Mouse (Mus musculus) kidney, embryonic 14.5 days (tissue): Measurements from ENCODE around the gene Ephb2. TPM values are rescaled to one million over a fixed set of nuclear protein-coding genes. Genes with fewer than 3 reads are reported as not detected.

Experiments used
- ATAC-seq: fragments of 200-750 bp; cut with Nextera tagmentation; 2 replicates; pipeline ENCODE4 v1.8.0; 2017; ENCODE audit warnings: moderate number of reproducible peaks, mild to moderate bottlenecking, moderate TSS enrichment, moderate library complexity; ENCODE audit not compliant: low FRiP score, low TSS enrichment
- H3K27ac ChIP-seq: fragments of 300-500 bp; sonication (generic); 2 replicates; pipeline ENCODE4 v1.5.1; 2014; ENCODE audit warnings: low read depth, mild to moderate bottlenecking, low read length, moderate library complexity, mixed read lengths
- H3K27me3 ChIP-seq: fragments of 300-500 bp; sonication (generic); 2 replicates; pipeline ENCODE4 v1.6.1; 2014; ENCODE audit warnings: mild to moderate bottlenecking, low read length; ENCODE audit not compliant: control insufficient read depth, insufficient read depth
- H3K36me3 ChIP-seq: fragments of 300-500 bp; sonication (generic); 2 replicates; pipeline ENCODE4 v1.6.1; 2014; ENCODE audit warnings: low read length, mixed read lengths; ENCODE audit not compliant: control insufficient read depth, insufficient read depth
- H3K4me1 ChIP-seq: fragments of 300-500 bp; sonication (generic); 2 replicates; pipeline ENCODE4 v1.6.1; 2014; ENCODE audit warnings: low read length, mixed read lengths; ENCODE audit not compliant: control insufficient read depth, insufficient read depth
- H3K4me2 ChIP-seq: fragments of 300-500 bp; sonication (generic); replicated peaks from 2 replicates; pipeline ENCODE4 v1.6.1; 2014; ENCODE audit warnings: low read depth, mild to moderate bottlenecking, low read length
- H3K4me3 ChIP-seq: fragments of 300-500 bp; sonication (generic); 2 replicates; pipeline ENCODE4 v1.5.1; 2014; ENCODE audit warnings: mild to moderate bottlenecking, low read length
- H3K9ac ChIP-seq: fragments of 300-500 bp; sonication (generic); 2 replicates; pipeline ENCODE4 v1.6.1; 2014; ENCODE audit warnings: low read depth, mild to moderate bottlenecking, low read length, moderate library complexity
- H3K9me3 ChIP-seq: fragments of 300-500 bp; sonication (generic); 2 replicates; pipeline ENCODE4 v1.6.1; 2016; ENCODE audit warnings: low read length; ENCODE audit not compliant: control insufficient read depth
- WGBS: fragments of 180-500 bp; shearing (Covaris S2); extraction: QIAGEN DNeasy Blood & Tissue Kit; methylation state at CpG from one replicate; pipeline ENCODE4 v1.1.7; 2014; 5-methylcytosine and 5-hydroxymethylcytosine counted together
- polyA plus RNA-seq: library from polyadenylated mRNA; unstranded; fragments of >200 nt; fragmentation: Nextera tagmentation; extraction: Ambion mirVana; gene quantifications from 2 replicates; pipeline ENCODE4 v1.2.1, GENCODE M21; 2014

Gene Ephb2
- 6.4 and 9.1 TPM in 2 replicates for polyA plus RNA-seq

GRCm38 (mm10) chr4:136835621-136836386 lies at the start of gene Ephb2:
Ephb2 (minus strand) TSS chr4:136835988.
- peaks cover 10% of the 10 kb centered on the region for H3K27me3 ChIP-seq

GRCm38 (mm10) chr4:136878601-136879000 lies 42.8 kb upstream of the Ephb2 start:
- Histone ChIP-seq H3K27ac (no peak overlapping the region), H3K27me3 (no peaks in the 10 kb centered on the region), H3K36me3 (no peaks in the 10 kb centered on the region), H3K4me1 (no peaks in the 10 kb centered on the region), H3K4me3 (no peak overlapping the region), H3K9me3 (no peaks in the 10 kb centered on the region), H3K9ac (no peak overlapping the region), H3K4me2 (no peak overlapping the region)
- ATAC-seq, result no peak
- 29% methylated on average over 5 of the region's 5 CpGs for WGBS

More at GRCm38 (mm10) chr4:136835621-136836386, at the start of gene Ephb2:
- peak within 1 kb of the TSS; percentile 91 for H3K4me3 ChIP-seq
- peak; percentile 69 for ATAC-seq
- peak within 1 kb of the TSS; percentile 98 for H3K4me2 ChIP-seq
- H3K9ac ChIP-seq, result peak within 1 kb of the TSS; percentile 84
- H3K36me3 ChIP-seq, result no peaks in the 10 kb centered on the region
- peak within 1 kb of the TSS; percentile 88 for H3K27ac ChIP-seq
- H3K4me1 ChIP-seq, result peaks cover 24% of the 10 kb centered on the region; the same call in 1 of the 2 replicates
- WGBS, result under 1% methylated on average over 77 of the region's 88 CpGs
- H3K9me3 ChIP-seq, result no peaks in the 10 kb centered on the region

- no peak overlapping the region for H3K9ac ChIP-seq
- no peak overlapping the region for H3K4me2 ChIP-seq
- no peaks in the 10 kb centered on the region for H3K36me3 ChIP-seq
- no peaks in the 10 kb centered on the region for H3K9me3 ChIP-seq
- WGBS, result 53% methylated on average over 8 of the region's 8 CpGs
- no peak overlapping the region for H3K27ac ChIP-seq
- no peaks in the 10 kb centered on the region for H3K4me1 ChIP-seq
- no peak overlapping the region for H3K4me3 ChIP-seq
- ATAC-seq, result peak; percentile 28; the same call in 1 of the 2 replicates
- no peaks in the 10 kb centered on the region for H3K27me3 ChIP-seq
These were observed 42.4 kb upstream of the Ephb2 start for GRCm38 (mm10) chr4:136878171-136878570.

GRCm38 (mm10) chr4:136876971-136877370 lies 41.2 kb upstream of the Ephb2 start:
- Histone ChIP-seq H3K4me2 (no peak overlapping the region), H3K9me3 (no peaks in the 10 kb centered on the region), H3K4me3 (no peak overlapping the region), H3K9ac (no peak overlapping the region), H3K36me3 (no peaks in the 10 kb centered on the region), H3K4me1 (no peaks in the 10 kb centered on the region), H3K27ac (no peak overlapping the region), H3K27me3 (no peaks in the 10 kb centered on the region)
- ATAC-seq, result no peak
- WGBS, result 18% methylated on average over 7 of the region's 7 CpGs

- no peak overlapping the region for H3K9ac ChIP-seq
- H3K4me2 ChIP-seq, result no peak overlapping the region
- no peaks in the 10 kb centered on the region for H3K4me1 ChIP-seq
- WGBS, result 89% methylated on average over 14 of the region's 14 CpGs
- H3K9me3 ChIP-seq, result no peaks in the 10 kb centered on the region
- no peak for ATAC-seq
- no peaks in the 10 kb centered on the region for H3K36me3 ChIP-seq
- no peak overlapping the region for H3K4me3 ChIP-seq
- no peaks in the 10 kb centered on the region for H3K27me3 ChIP-seq
- no peak overlapping the region for H3K27ac ChIP-seq
These were observed 39.2 kb upstream of the Ephb2 start for GRCm38 (mm10) chr4:136875012-136875411.

GRCm38 (mm10) chr4:136868371-136868770 lies 32.6 kb upstream of the Ephb2 start:
- ATAC-seq, result no peak
- Histone ChIP-seq H3K9ac (no peak overlapping the region), H3K4me1 (peaks cover 11% of the 10 kb centered on the region), H3K27ac (no peak overlapping the region), H3K4me2 (no peak overlapping the region), H3K9me3 (no peaks in the 10 kb centered on the region), H3K4me3 (no peak overlapping the region), H3K27me3 (no peaks in the 10 kb centered on the region), H3K36me3 (no peaks in the 10 kb centered on the region)
- 82% methylated on average over 6 of the region's 6 CpGs for WGBS

GRCm38 (mm10) chr4:136867690-136868345 lies 32.0 kb upstream of the Ephb2 start:
- WGBS, result 16% methylated on average over 12 of the region's 12 CpGs
- Histone ChIP-seq H3K4me2 (no peak overlapping the region), H3K4me1 (peaks cover 11% of the 10 kb centered on the region), H3K27me3 (no peaks in the 10 kb centered on the region), H3K27ac (no peak overlapping the region), H3K4me3 (no peak overlapping the region), H3K9me3 (no peaks in the 10 kb centered on the region), H3K36me3 (no peaks in the 10 kb centered on the region), H3K9ac (no peak overlapping the region)
- ATAC-seq, result peak; percentile 25; the same call in 1 of the 2 replicates

GRCm38 (mm10) chr4:136865531-136865930 lies 29.7 kb upstream of the Ephb2 start:
- Histone ChIP-seq H3K9ac (no peak overlapping the region), H3K4me1 (peaks cover 17% of the 10 kb centered on the region), H3K4me2 (no peak overlapping the region), H3K36me3 (no peaks in the 10 kb centered on the region), H3K27ac (no peak overlapping the region), H3K9me3 (no peaks in the 10 kb centered on the region), H3K27me3 (peaks cover 6% of the 10 kb centered on the region; the same call in 1 of the 2 replicates), H3K4me3 (no peak overlapping the region)
- WGBS, result 66% methylated on average over 5 of the region's 5 CpGs
- ATAC-seq, result no peak
